Mouse (Mus musculus): ENCODE data around the gene Sergef.

The Sergef gene

GRCm38 (mm10) chr7:46572803-46573594 lies 66.6 kb downstream of the Sergef start:
- DNase-seq (ENCODE audit: low spot score): no peak

DNA sequence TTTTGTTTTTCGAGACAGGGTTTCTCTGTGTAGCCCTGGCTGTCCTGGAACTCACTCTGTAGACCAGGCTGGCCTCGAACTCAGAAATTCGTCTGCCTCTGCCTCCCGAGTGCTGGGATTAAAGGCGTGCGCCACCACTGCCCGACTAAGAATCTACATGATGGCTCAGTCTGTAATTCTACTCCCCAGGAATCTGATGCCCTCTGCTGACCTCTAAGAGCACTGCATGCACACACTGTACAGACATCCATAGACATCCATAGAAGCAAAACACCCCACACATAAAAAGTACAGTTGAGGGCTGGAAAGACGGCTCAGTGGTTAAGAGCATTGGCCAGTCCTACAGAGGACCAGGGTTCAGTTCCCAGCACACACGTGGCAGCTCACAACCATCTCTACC lies 70.1 kb downstream of the Sergef start:
- DNase-seq (ENCODE audit: low spot score): peak; percentile 24

GRCm38 (mm10) chr7:46566318-46567007 lies 73.1 kb downstream of the Sergef start:
- no peak for DNase-seq (ENCODE audit: low spot score)

DNA sequence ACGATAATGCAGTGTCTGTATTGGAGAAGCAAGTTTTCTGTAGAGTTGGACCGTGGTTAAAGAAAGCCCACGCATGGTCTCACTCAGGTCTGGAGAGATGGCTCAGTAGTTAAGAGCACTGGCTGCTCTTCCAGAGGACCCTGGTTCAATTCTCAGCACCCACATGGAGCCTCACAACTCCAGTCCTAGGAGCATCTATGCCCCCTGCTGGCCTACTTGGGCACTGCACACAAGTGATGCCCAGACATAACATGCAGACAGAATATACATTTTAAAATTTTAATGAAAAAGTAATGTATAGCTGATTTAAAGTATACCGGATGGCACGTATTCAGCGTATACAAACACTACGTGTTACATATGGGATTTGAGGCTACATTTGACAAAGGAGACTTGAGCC lies 74.2 kb downstream of the Sergef start:
- DNase-seq (ENCODE audit: low spot score): no peak

GRCm38 (mm10) chr7:46563801-46564200 lies 75.8 kb downstream of the Sergef start:
- DNase-seq (ENCODE audit: low spot score): no peak

DNA sequence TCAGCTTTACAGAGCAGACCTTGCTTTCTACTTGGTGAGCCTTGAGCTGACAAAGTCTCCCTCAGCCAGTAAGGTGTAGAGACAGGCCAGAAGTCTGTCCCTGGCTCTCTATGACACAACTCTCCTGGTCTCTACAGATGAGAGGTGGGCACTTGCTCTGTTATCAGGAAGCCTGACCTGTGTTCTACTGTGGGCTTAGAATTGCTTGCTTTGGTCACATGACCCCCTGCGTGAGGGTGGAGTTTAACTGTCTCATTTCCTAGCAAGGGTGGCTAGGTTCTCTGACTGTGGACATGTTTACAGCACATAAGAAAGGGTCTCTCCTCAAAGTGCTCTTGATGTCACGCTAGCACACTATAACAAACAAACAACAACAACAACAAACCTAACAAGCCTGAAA lies 79.5 kb downstream of the Sergef start:
- no peak for DNase-seq (ENCODE audit: low spot score)

- DNase-seq (ENCODE audit: low spot score): no peak
These were observed 80.0 kb downstream of the Sergef start for GRCm38 (mm10) chr7:46559643-46560042.

- no peak for DNase-seq (ENCODE audit: low spot score)
These were observed 80.6 kb downstream of the Sergef start for GRCm38 (mm10) chr7:46559006-46559405.

- DNase-seq (ENCODE audit: low spot score): no peak
These were observed 81.6 kb downstream of the Sergef start for GRCm38 (mm10) chr7:46557996-46558395.

DNA sequence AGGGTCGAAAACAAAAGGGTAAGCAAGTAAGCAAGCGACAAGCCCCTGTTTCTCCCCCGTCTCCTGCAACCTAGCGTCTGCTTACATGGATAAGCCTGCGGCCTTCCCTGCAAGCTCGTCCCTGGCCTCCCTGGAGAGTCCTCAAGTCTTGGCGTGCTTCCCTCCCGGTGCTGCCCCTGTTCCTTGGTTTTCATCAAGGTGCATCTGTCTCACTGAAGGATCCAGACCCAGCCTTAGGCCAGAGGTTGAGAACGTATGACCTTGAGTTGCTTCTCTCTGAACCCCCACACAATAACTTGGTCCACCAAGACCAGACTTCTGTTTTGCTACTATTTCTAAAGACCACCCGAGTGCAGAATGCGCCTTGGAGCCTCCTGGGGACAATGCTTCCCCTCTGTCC lies 82.2 kb downstream of the Sergef start:
- no peak for DNase-seq (ENCODE audit: low spot score)

- DNase-seq (ENCODE audit: low spot score): no peak
These were observed 83.1 kb downstream of the Sergef start for GRCm38 (mm10) chr7:46556358-46557118.

- no peak for DNase-seq (ENCODE audit: low spot score)
These were observed 83.9 kb downstream of the Sergef start for GRCm38 (mm10) chr7:46555731-46556130.

DNA sequence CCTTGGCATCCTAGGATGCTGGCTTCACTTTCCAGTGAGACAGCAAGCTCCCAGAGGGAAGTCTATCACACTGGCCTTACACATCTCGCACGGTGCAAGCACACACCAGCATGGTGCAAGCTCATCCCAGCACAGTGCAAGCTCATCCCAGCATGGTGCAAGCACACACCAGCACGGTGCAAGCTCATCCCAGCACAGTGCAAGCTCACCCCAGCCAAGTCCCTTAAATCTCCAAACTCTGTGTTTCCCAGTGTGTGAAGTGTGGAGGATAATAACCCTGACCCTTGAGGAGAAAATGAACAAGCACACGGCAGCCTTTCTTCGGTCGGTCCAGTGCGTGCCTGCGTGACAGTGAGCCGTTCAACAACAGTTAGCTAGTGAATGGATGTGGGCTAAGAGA lies 84.8 kb downstream of the Sergef start:
- no peak for DNase-seq (ENCODE audit: low spot score)

GRCm38 (mm10) chr7:46554003-46554402 lies 85.6 kb downstream of the Sergef start:
- no peak for DNase-seq (ENCODE audit: low spot score)

- no peak for DNase-seq (ENCODE audit: low spot score)
These were observed 87.5 kb downstream of the Sergef start for GRCm38 (mm10) chr7:46551935-46552752.

DNA sequence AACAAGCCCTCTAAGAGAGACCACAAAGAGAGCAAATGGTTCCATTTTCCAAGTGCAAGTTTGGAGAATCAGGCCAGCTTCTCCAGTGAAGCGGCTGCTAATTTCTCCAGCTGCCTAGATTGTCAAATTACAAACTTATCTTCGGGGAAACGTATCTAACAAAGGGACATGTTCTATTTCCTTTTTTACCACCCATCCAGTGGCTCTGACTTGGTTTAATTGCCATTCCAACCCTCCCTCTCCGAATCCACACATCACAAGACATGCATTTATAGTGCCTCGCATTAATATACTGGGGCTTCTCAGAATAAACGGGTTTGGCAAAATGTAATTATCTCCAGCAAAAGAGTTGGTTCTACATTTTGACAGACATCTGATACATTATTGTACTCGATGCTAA lies 88.4 kb downstream of the Sergef start:
- DNase-seq (ENCODE audit: low spot score): no peak

DNA sequence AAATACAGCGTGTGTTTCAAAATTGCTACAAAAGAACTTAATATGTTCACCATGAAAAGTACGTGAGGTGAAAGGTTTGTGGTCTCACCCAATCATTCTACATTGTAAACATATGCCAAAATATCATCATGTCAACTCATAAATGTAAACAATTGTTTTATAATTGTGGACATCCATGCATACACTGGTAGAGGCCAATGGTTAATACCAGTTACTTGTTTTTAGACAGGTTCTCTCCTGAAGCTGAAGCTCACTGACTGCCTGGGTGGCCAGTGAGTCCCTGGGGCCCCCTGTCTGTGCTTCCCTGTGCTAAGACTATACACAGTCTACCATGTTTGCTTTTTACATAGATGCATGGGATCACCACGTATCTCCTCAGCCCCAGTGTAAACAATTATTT lies 91.5 kb downstream of the Sergef start:
- DNase-seq (ENCODE audit: low spot score): no peak

- DNase-seq (ENCODE audit: low spot score): no peak
These were observed 92.0 kb downstream of the Sergef start for GRCm38 (mm10) chr7:46547642-46548041.

GRCm38 (mm10) chr7:46546539-46546938 lies 93.1 kb downstream of the Sergef start:
- no peak for DNase-seq (ENCODE audit: low spot score)

DNA sequence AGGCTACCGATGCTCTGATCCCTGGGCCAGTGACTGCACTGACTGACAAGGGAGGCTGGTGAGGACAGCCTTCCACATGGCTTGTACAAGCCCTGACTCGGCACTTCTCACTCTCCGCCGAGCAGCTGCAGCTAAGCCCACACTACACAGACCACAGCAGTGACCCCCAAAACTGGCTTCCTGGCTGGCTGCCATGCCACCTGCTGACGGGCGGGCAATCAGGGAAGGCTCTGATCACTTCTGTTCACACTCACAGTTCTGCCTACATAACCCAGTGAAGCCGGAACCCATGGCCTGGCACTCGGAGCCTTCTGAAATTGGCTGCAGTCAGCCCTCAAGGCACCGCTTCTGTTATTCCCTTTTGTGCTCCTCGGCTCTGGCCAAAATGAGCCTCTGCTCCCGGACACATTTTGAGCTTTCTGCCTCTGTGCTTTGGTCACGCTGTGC lies 95.4 kb downstream of the Sergef start:
- no peak for DNase-seq (ENCODE audit: low spot score)

DNA sequence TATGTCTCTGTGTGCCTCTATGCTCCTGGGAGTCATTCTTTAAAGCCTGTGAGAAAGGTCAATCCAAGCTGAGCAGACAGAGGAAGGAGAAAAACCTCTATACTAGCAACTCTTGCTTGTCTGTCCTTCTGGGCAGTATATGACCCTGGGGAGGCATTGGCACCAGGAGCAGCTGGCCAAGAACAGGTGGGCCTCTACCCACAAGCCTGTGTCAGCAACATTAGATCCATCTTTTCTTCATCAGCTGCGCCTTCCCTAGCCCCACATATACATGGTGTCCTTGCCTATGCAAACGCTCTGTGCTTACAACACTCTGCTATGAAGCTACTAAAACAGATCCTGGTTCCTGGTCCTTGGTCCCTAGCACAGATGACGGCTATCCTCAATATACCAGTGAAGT lies 97.5 kb downstream of the Sergef start:
- no peak for DNase-seq (ENCODE audit: low spot score)

DNA sequence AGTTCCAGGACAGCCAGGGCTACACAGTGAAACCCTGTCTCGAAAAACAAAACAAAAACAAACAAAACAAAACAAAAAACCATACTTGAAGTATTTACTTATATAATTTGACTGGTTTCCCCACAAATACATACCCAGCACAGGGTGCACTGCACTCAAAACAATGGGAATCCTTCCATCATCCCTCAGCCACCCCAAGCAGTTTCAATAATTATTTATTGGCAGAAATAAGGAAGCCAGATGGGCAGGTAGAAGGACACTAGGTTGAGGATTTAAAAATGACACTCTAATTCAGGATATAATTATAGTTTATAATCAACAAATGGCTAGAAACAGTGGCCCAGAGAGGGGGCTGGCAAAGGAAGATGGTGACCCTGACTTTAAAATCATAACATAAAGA lies 99.0 kb downstream of the Sergef start:
- no peak for DNase-seq (ENCODE audit: low spot score)
